Comparison of ENCODE assay signal across 12 mouse cellular contexts in the genomic region with DNA sequence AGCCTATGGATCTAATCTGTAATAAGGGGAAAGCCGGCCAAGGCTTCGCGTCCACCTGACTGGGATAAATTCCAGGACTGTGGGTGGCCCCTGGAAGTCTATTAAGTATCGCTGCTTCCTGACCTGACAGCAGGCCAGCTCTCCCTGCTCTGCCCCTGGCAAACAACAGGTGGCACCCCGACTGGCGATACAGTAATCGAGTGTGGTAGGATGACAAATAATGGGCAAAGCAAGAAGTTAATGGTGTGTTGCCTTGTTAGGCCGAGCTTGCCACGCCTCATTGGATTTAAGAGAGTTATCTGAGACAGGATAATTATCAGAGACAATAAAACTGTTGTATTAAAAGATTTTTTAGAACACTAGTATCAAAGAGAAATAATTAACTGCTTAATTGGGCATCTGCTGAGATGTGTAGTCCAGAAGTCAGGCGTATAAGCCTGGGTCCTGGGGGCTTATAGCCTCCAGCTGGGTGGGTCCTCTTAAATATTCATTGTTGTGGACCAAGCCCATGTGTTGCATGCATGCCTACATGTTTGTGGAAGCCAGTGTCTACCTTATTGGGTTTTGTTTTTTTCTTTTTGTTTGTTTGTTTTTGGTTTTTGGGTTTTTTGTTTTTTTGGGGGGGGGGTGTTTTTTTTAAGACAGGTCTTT.
DNase-seq lines count a peak whose midpoint lies in the region; ATAC-seq and TF ChIP-seq lines count a peak whose summit lies in the region.
"Had no signal": no experiment of that assay in that cellular context is flagged by ENCODE, and none has a peak within 500 bp of the region (broad histone marks: within the 10 kb centered on the region; RNA-seq: fewer than 3 reads in every experiment).

No protein-coding gene starts in this region.

- 33% methylated on average over 10 of the region's 10 CpGs for WGBS in embryonic facial prominence, embryonic 14.5 days
- 35% methylated on average over 10 of the region's 10 CpGs for WGBS in embryonic facial prominence, embryonic 10.5 days
- WGBS in lung, embryonic 14.5 days, result 39% methylated on average over 10 of the region's 10 CpGs
- WGBS in lung, adult 2 months, result 37% methylated on average over 10 of the region's 10 CpGs
- whole genome bisulfite sequencing in hindbrain, postnatal 0 days, result 27% methylated on average over 10 of the region's 10 CpGs
- WGBS in neural tube, embryonic 15.5 days, result 24% methylated on average over 10 of the region's 10 CpGs
- 68% methylated on average over 10 of the region's 10 CpGs for WGBS in liver, postnatal 0 days (ENCODE audit: insufficient replicate concordance)

- H3K36me3 ChIP-seq in embryonic facial prominence, embryonic 14.5 days (ENCODE audit: control insufficient read depth, insufficient read depth, low read length), result no peaks in the 10 kb centered on the region
- no peaks in the 10 kb centered on the region for H3K36me3 ChIP-seq in embryonic facial prominence, embryonic 10.5 days (replicated peaks)
- H3K36me3 ChIP-seq in lung, embryonic 14.5 days (ENCODE audit: insufficient read depth), result no peaks in the 10 kb centered on the region
- no peaks in the 10 kb centered on the region for H3K36me3 ChIP-seq in hindbrain, postnatal 0 days (ENCODE audit: insufficient read depth, low read length)
- H3K36me3 ChIP-seq in neural tube, embryonic 15.5 days, result no peaks in the 10 kb centered on the region
- H3K36me3 ChIP-seq in liver, postnatal 0 days (replicated peaks; ENCODE audit: insufficient read depth, low read length), result no peaks in the 10 kb centered on the region

- H3K27me3 ChIP-seq in embryonic facial prominence, embryonic 14.5 days (replicated peaks; ENCODE audit: control insufficient read depth, insufficient read depth, low read length), result peaks cover 3% of the 10 kb centered on the region; the same call in 1 of the 2 replicates
- H3K27me3 ChIP-seq in embryonic facial prominence, embryonic 10.5 days (replicated peaks; ENCODE audit: low read depth, poor library complexity, severe bottlenecking), result peaks cover 22% of the 10 kb centered on the region; the same call in 1 of the 2 replicates
- no peaks in the 10 kb centered on the region for H3K27me3 ChIP-seq in lung, embryonic 14.5 days (ENCODE audit: insufficient read depth, low read length)
- H3K27me3 ChIP-seq in hindbrain, postnatal 0 days (ENCODE audit: insufficient read depth, low read length), result no peaks in the 10 kb centered on the region; the same call in 1 of the 2 replicates
- H3K27me3 ChIP-seq in neural tube, embryonic 15.5 days (replicated peaks), result peaks cover 39% of the 10 kb centered on the region
- no peaks in the 10 kb centered on the region for H3K27me3 ChIP-seq in liver, postnatal 0 days (ENCODE audit: insufficient read depth, low read length)

- TF ChIP-seq POLR2A in lung, adult 2 months (IDR thresholded peaks at IDR 0.05; ENCODE audit: borderline replicate concordance, extremely low read depth, low read depth, low read length), result no peak

- peak; percentile 32 for DNase-seq in embryonic facial prominence, embryonic 14.5 days (ENCODE audit: low spot score)
- DNase-seq in embryonic facial prominence, embryonic 10.5 days (ENCODE audit: low spot score), result no peak
- DNase-seq in lung, embryonic 14.5 days, result no peak
- DNase-seq in lung, adult 2 months, result no peak
- peak; percentile 47 for DNase-seq in hindbrain, postnatal 0 days (ENCODE audit: low spot score)
- DNase-seq in liver, postnatal 0 days, result no peak
- DNase-seq in lung, postnatal 10 days, result no peak
- DNase-seq: thymus, postnatal 14 days had no signal

- 0 out of 2 replicates have a peak, but pooled peaks cover 4% of the 10 kb centered on the region for H3K4me1 ChIP-seq in embryonic facial prominence, embryonic 14.5 days (ENCODE audit: control insufficient read depth, insufficient read depth, low read length)
- peaks cover 5% of the 10 kb centered on the region for H3K4me1 ChIP-seq in embryonic facial prominence, embryonic 10.5 days
- no peaks in the 10 kb centered on the region for H3K4me1 ChIP-seq in lung, embryonic 14.5 days (ENCODE audit: insufficient read depth)
- no peaks in the 10 kb centered on the region for H3K4me1 ChIP-seq in lung, adult 2 months (ENCODE audit: control insufficient read depth, insufficient read depth, low read length)
- no peaks in the 10 kb centered on the region for H3K4me1 ChIP-seq in hindbrain, postnatal 0 days (ENCODE audit: insufficient read depth, low read length)
- 0 out of 2 replicates have a peak, but pooled peaks cover 4% of the 10 kb centered on the region for H3K4me1 ChIP-seq in neural tube, embryonic 15.5 days
- H3K4me1 ChIP-seq in liver, postnatal 0 days (ENCODE audit: insufficient read depth), result no peaks in the 10 kb centered on the region

- H3K9me3 ChIP-seq in embryonic facial prominence, embryonic 14.5 days (ENCODE audit: control insufficient read depth, low read length), result no peaks in the 10 kb centered on the region
- no peaks in the 10 kb centered on the region for H3K9me3 ChIP-seq in embryonic facial prominence, embryonic 10.5 days
- no peaks in the 10 kb centered on the region for H3K9me3 ChIP-seq in lung, embryonic 14.5 days (ENCODE audit: low read depth, low read length)
- H3K9me3 ChIP-seq in hindbrain, postnatal 0 days (ENCODE audit: low read length), result no peaks in the 10 kb centered on the region
- H3K9me3 ChIP-seq in neural tube, embryonic 15.5 days (replicated peaks), result no peaks in the 10 kb centered on the region
- no peaks in the 10 kb centered on the region for H3K9me3 ChIP-seq in liver, postnatal 0 days (ENCODE audit: low read length)

- ATAC-seq in embryonic facial prominence, embryonic 14.5 days (ENCODE audit: low read depth), result peak; percentile 44; the same call in 1 of the 2 replicates
- ATAC-seq in lung, embryonic 14.5 days (ENCODE audit: insufficient read depth), result no peak
- ATAC-seq in hindbrain, postnatal 0 days, result peak; percentile 53; the same call in 1 of the 2 replicates
- ATAC-seq in neural tube, embryonic 15.5 days (ENCODE audit: low FRiP score), result peak; percentile 51; the same call in 1 of the 2 replicates
- ATAC-seq in liver, postnatal 0 days, result no peak

- H3K4me2 ChIP-seq in embryonic facial prominence, embryonic 14.5 days (ENCODE audit: low read depth, low read length), result no peak overlapping the region
- H3K4me2 ChIP-seq in lung, embryonic 14.5 days, result no peak overlapping the region
- no peak overlapping the region for H3K4me2 ChIP-seq in hindbrain, postnatal 0 days (ENCODE audit: low read depth, low read length)
- H3K4me2 ChIP-seq in neural tube, embryonic 15.5 days, result no peak overlapping the region
- no peak overlapping the region for H3K4me2 ChIP-seq in liver, postnatal 0 days (ENCODE audit: low read depth, low read length)
- H3K4me2 ChIP-seq: heart, embryonic 11.5 days; liver, embryonic 11.5 days had no signal

- H3K27ac ChIP-seq in embryonic facial prominence, embryonic 14.5 days (replicated peaks; ENCODE audit: low read depth, low read length), result no peak overlapping the region
- H3K27ac ChIP-seq in embryonic facial prominence, embryonic 10.5 days (replicated peaks), result no peak overlapping the region
- H3K27ac ChIP-seq in lung, embryonic 14.5 days (ENCODE audit: low read depth), result no peak overlapping the region
- H3K27ac ChIP-seq in hindbrain, postnatal 0 days, result no peak overlapping the region
- no peak overlapping the region for H3K27ac ChIP-seq in neural tube, embryonic 15.5 days (replicated peaks)
- no peak overlapping the region for H3K27ac ChIP-seq in liver, postnatal 0 days (ENCODE audit: low read depth)
- H3K27ac ChIP-seq: macrophage had no signal

- TF ChIP-seq EP300 in liver, postnatal 0 days (IDR thresholded peaks at IDR 0.05; ENCODE audit: low read depth), result no peak

- H3K9ac ChIP-seq in embryonic facial prominence, embryonic 14.5 days (ENCODE audit: low read depth, low read length), result no peak overlapping the region
- no peak overlapping the region for H3K9ac ChIP-seq in lung, embryonic 14.5 days
- H3K9ac ChIP-seq in hindbrain, postnatal 0 days (replicated peaks; ENCODE audit: low read length), result no peak overlapping the region
- no peak overlapping the region for H3K9ac ChIP-seq in neural tube, embryonic 15.5 days (replicated peaks)
- no peak overlapping the region for H3K9ac ChIP-seq in liver, postnatal 0 days (replicated peaks)

- no peak overlapping the region for H3K4me3 ChIP-seq in embryonic facial prominence, embryonic 14.5 days (ENCODE audit: low read depth, low read length)
- H3K4me3 ChIP-seq in embryonic facial prominence, embryonic 10.5 days, result no peak overlapping the region
- no peak overlapping the region for H3K4me3 ChIP-seq in lung, embryonic 14.5 days (ENCODE audit: low read depth, low read length)
- no peak overlapping the region for H3K4me3 ChIP-seq in lung, adult 2 months (replicated peaks; ENCODE audit: extremely low read depth, low read depth, low read length)
- no peak overlapping the region for H3K4me3 ChIP-seq in hindbrain, postnatal 0 days (ENCODE audit: low read length)
- H3K4me3 ChIP-seq in neural tube, embryonic 15.5 days (replicated peaks), result no peak overlapping the region
- no peak overlapping the region for H3K4me3 ChIP-seq in liver, postnatal 0 days (ENCODE audit: low read depth, low read length)

- TF ChIP-seq CTCF in lung, embryonic 14.5 days (IDR thresholded peaks at IDR 0.05; ENCODE audit: low read depth), result peak; percentile 23; the same call in 1 of the 2 replicates
- TF ChIP-seq CTCF in lung, adult 2 months (IDR thresholded peaks at IDR 0.05; ENCODE audit: insufficient read depth, low read length), result no peak
- TF ChIP-seq CTCF in hindbrain, postnatal 0 days (IDR thresholded peaks at IDR 0.05; ENCODE audit: low read depth), result peak; percentile 29
- TF ChIP-seq CTCF in liver, postnatal 0 days (IDR thresholded peaks at IDR 0.05; ENCODE audit: low read depth), result no peak

Comparison
In these comparisons a context has a peak if more than half of its experiments do, and no peak if none do; other contexts are left out.
1. DNase-seq: peak in embryonic facial prominence, embryonic 14.5 days (single experiment) and hindbrain, postnatal 0 days (single experiment); none in embryonic facial prominence, embryonic 10.5 days (single experiment), lung, embryonic 14.5 days (single experiment), lung, adult 2 months (single experiment), liver, postnatal 0 days (single experiment) and lung, postnatal 10 days (single experiment).
2. CTCF ChIP-seq: peak in lung, embryonic 14.5 days (single experiment) and hindbrain, postnatal 0 days (single experiment); none in lung, adult 2 months (single experiment) and liver, postnatal 0 days (single experiment).
3. ATAC-seq: peak in embryonic facial prominence, embryonic 14.5 days (single experiment), hindbrain, postnatal 0 days (single experiment) and neural tube, embryonic 15.5 days (single experiment); none in lung, embryonic 14.5 days (single experiment) and liver, postnatal 0 days (single experiment).